Mouse (Mus musculus): ENCODE measurements at regions not wholly inside any gene's neighbourhood (a gene's known extent, or its start where the extent isn't known, plus 50 kb on each side); places are given as distances from the start of the nearest gene placed in this dataset.

- no peak for TF ChIP-seq CTCF (IDR thresholded peaks at IDR 0.05)
- DNase-seq: no peak
- intact Hi-C loops (cut with DNase I): no loop called here
- no peak overlapping the region for H3K4me3 ChIP-seq
- no peak overlapping the region for H3K27ac ChIP-seq
Measured at GRCm38 (mm10) chr4:100037868-100038267, 57.7 kb upstream of the Ror1 start.

GRCm38 (mm10) chr4:100039741-100040140, 55.9 kb upstream of the Ror1 start:
- intact Hi-C loops (cut with DNase I): no loop called here

GRCm38 (mm10) chr4:100041982-100042381, 53.6 kb upstream of the Ror1 start:
- Histone ChIP-seq H3K4me3 (peak overlapping the region; percentile 19; the same call in 1 of the 2 replicates), H3K27ac (0 out of 2 replicates have a peak overlapping the region, but pooled peaks have one; percentile 20)
- intact Hi-C loops (cut with DNase I): no loop called here
- no peak for DNase-seq
- TF ChIP-seq CTCF (IDR thresholded peaks at IDR 0.05): no peak

More at GRCm38 (mm10) chr4:100039741-100040140, 55.9 kb upstream of the Ror1 start:
- DNase-seq: no peak
- no peak overlapping the region for H3K4me3 ChIP-seq
- no peak overlapping the region for H3K27ac ChIP-seq
- TF ChIP-seq CTCF (IDR thresholded peaks at IDR 0.05): no peak

GRCm38 (mm10) chr4:100045164-100045906, 50.3 kb upstream of the Ror1 start:
- Histone ChIP-seq H3K27ac (peak overlapping the region; percentile 66), H3K4me3 (no peak overlapping the region)
- intact Hi-C loops (cut with DNase I): no loop called here
- peak; percentile 62 for DNase-seq
- no peak for TF ChIP-seq CTCF (IDR thresholded peaks at IDR 0.05)

Measured in gastrocnemius, adult 2 months (tissue).